Mouse (Mus musculus): ENCODE data around the gene Efna1.

- TF ChIP-seq CTCF (conservative IDR thresholded peaks at IDR 0.05; ENCODE audit: low read length) (no peak), POU5F1 (IDR thresholded peaks at IDR 0.05; ENCODE audit: borderline replicate concordance, low read length) (no peak)
Observed at GRCm38 (mm10) chr3:89278107-89278506, 2.8 kb downstream of the Efna1 start.
